ENCODE assay signal across 14 mouse cellular contexts in genomic region chr13:75542253-75542945, GRCm38 (mm10).
DNase-seq lines count a peak whose midpoint lies in the region; ATAC-seq and TF ChIP-seq lines count a peak whose summit lies in the region.
"Had no signal": no experiment of that assay in that cellular context is flagged by ENCODE, and none has a peak within 500 bp of the region (broad histone marks: within the 10 kb centered on the region; RNA-seq: fewer than 3 reads in every experiment).

No protein-coding gene starts in this region.

- no peak overlapping the region for H3K4me2 ChIP-seq in lung, postnatal 0 days (replicated peaks; ENCODE audit: low read depth, low read length)
- H3K4me2 ChIP-seq in hindbrain, embryonic 13.5 days: no peak overlapping the region

- no peak for TF ChIP-seq CTCF in lung, postnatal 0 days (IDR thresholded peaks at IDR 0.05)

- TF ChIP-seq EP300 in lung, postnatal 0 days (IDR thresholded peaks at IDR 0.05): peak; percentile 38; the same call in 1 of the 2 replicates

- DNase-seq in layer of hippocampus, adult 11-12 months (ENCODE audit: low spot score): peak; percentile 13
- no peak for DNase-seq in layer of hippocampus, postnatal 25 days (ENCODE audit: extremely low spot score in 1 of 2, low spot score in 1 of 2)
- DNase-seq in adrenal gland, adult (ENCODE audit: inconsistent age in 2 of 2, low spot score in 1 of 2): peak; percentile 60 to 91
- peak; percentile 10 for DNase-seq in gastrocnemius, postnatal 25 days
- peak; percentile 81 for DNase-seq in lung, postnatal 0 days (ENCODE audit: low spot score)
- DNase-seq in thymus, adult 18-20 months: no peak
- DNase-seq: cerebellum, adult 18-20 months; left cerebral cortex, postnatal 4 days; right cerebral cortex, postnatal 14 days had no signal

- H3K9ac ChIP-seq in lung, postnatal 0 days (replicated peaks; ENCODE audit: low read depth): no peak overlapping the region
- H3K9ac ChIP-seq in hindbrain, embryonic 13.5 days: no peak overlapping the region

- H3K4me1 ChIP-seq in lung, postnatal 0 days (ENCODE audit: insufficient read depth, low read depth, low read length): no peaks in the 10 kb centered on the region
- H3K4me1 ChIP-seq in hindbrain, embryonic 13.5 days (replicated peaks): no peaks in the 10 kb centered on the region

- no peaks in the 10 kb centered on the region for H3K9me3 ChIP-seq in lung, postnatal 0 days (ENCODE audit: low read length)
- H3K9me3 ChIP-seq in hindbrain, embryonic 13.5 days: no peaks in the 10 kb centered on the region
- H3K9me3 ChIP-seq: hindbrain, embryonic 10.5 days had no signal

- H3K36me3 ChIP-seq in lung, postnatal 0 days (ENCODE audit: insufficient read depth, low read length): no peaks in the 10 kb centered on the region
- no peaks in the 10 kb centered on the region for H3K36me3 ChIP-seq in hindbrain, embryonic 13.5 days
- H3K36me3 ChIP-seq: hindbrain, embryonic 10.5 days had no signal

- no peaks in the 10 kb centered on the region for H3K27me3 ChIP-seq in lung, postnatal 0 days (replicated peaks; ENCODE audit: insufficient read depth, low read length)
- H3K27me3 ChIP-seq in hindbrain, embryonic 13.5 days: no peaks in the 10 kb centered on the region

- 25% methylated on average over 2 of the region's 2 CpGs for WGBS in lung, postnatal 0 days
- WGBS in hindbrain, embryonic 13.5 days: 84% methylated on average over 2 of the region's 2 CpGs

- no peak overlapping the region for H3K27ac ChIP-seq in lung, postnatal 0 days (ENCODE audit: low read length)
- H3K27ac ChIP-seq in hindbrain, embryonic 13.5 days: no peak overlapping the region
- H3K27ac ChIP-seq: hindbrain, embryonic 10.5 days had no signal

- ATAC-seq in lung, postnatal 0 days: peak; percentile 93
- no peak for ATAC-seq in hindbrain, embryonic 13.5 days (ENCODE audit: low FRiP score)
- ATAC-seq in activated CD4-positive, CD25-positive, alpha-beta regulatory T cell, adult 4 months: no peak
- ATAC-seq: midbrain, embryonic 16.5 days had no signal

- no peak overlapping the region for H3K4me3 ChIP-seq in lung, postnatal 0 days (ENCODE audit: low read depth, low read length)
- no peak overlapping the region for H3K4me3 ChIP-seq in hindbrain, embryonic 13.5 days
- H3K4me3 ChIP-seq: erythroblast, embryonic 14.5 days; hindbrain, embryonic 10.5 days had no signal

Comparison
In these comparisons a context has a peak if more than half of its experiments do, and no peak if none do; other contexts are left out.
1. DNase-seq: peak in layer of hippocampus, adult 11-12 months (single experiment), adrenal gland, adult (2 of 2), gastrocnemius, postnatal 25 days (single experiment) and lung, postnatal 0 days (single experiment); none in layer of hippocampus, postnatal 25 days (0 of 2) and thymus, adult 18-20 months (0 of 2).